Mouse (Mus musculus) intestine, embryonic 14.5 days (tissue): ENCODE measurements at regions not wholly inside any gene's neighbourhood (a gene's known extent, or its start where the extent isn't known, plus 50 kb on each side); places are given as distances from the start of the nearest gene placed in this dataset.

Experiments used
- ATAC-seq: fragments of 200-750 bp; cut with Nextera tagmentation; replicated peaks from 2 replicates; pipeline ENCODE4 v1.8.0; 2017; ENCODE audit warnings: low read depth, moderate number of reproducible peaks, moderate TSS enrichment, moderate library complexity; ENCODE audit not compliant: low FRiP score, low TSS enrichment
- DNase-seq: peaks from one replicate; pipeline ENCODE4 v3.0.0-alpha.2; 2018; ENCODE audit warnings: low spot score
- H3K27ac ChIP-seq: fragments of 300-500 bp; sonication (generic); 2 replicates; pipeline ENCODE4 v1.5.1; 2014; ENCODE audit warnings: low read depth, mild to moderate bottlenecking, control low read depth
- H3K27me3 ChIP-seq: fragments of 300-500 bp; sonication (generic); replicated peaks from 2 replicates; pipeline ENCODE4 v1.6.1; 2014; ENCODE audit warnings: low read length, control low read depth; ENCODE audit not compliant: control insufficient read depth, insufficient read depth
- H3K36me3 ChIP-seq: fragments of 300-500 bp; sonication (generic); 2 replicates; pipeline ENCODE4 v1.6.1; 2014; ENCODE audit warnings: low read length, control low read depth; ENCODE audit not compliant: control insufficient read depth, insufficient read depth
- H3K4me1 ChIP-seq: fragments of 300-500 bp; sonication (generic); replicated peaks from 2 replicates; pipeline ENCODE4 v1.6.1; 2014; ENCODE audit warnings: low read length, control low read depth, mixed read lengths; ENCODE audit not compliant: control insufficient read depth, insufficient read depth
- H3K4me2 ChIP-seq: fragments of 300-500 bp; sonication (generic); 2 replicates; pipeline ENCODE4 v1.6.1; 2014; ENCODE audit warnings: low read length
- H3K4me3 ChIP-seq: fragments of 300-500 bp; sonication (generic); 2 replicates; pipeline ENCODE4 v1.5.1; 2014; ENCODE audit warnings: low read depth, low read length, control low read depth, mixed read lengths
- H3K9ac ChIP-seq: fragments of 300-500 bp; sonication (generic); 2 replicates; pipeline ENCODE4 v1.6.1; 2014; ENCODE audit warnings: mild to moderate bottlenecking, low read length
- H3K9me3 ChIP-seq: fragments of 300-500 bp; sonication (generic); 2 replicates; pipeline ENCODE4 v1.6.1; 2016; ENCODE audit warnings: low read length, control low read depth; ENCODE audit not compliant: control insufficient read depth
- WGBS: fragments of 180-500 bp; shearing (Covaris S2); extraction: QIAGEN DNeasy Blood & Tissue Kit; methylation state at CpG from one replicate; pipeline ENCODE4 v1.1.7; 2014; 5-methylcytosine and 5-hydroxymethylcytosine counted together

- Histone ChIP-seq H3K9ac (no peak overlapping the region), H3K27me3 (no peaks in the 10 kb centered on the region), H3K36me3 (no peaks in the 10 kb centered on the region), H3K4me3 (no peak overlapping the region), H3K9me3 (no peaks in the 10 kb centered on the region), H3K27ac (no peak overlapping the region), H3K4me2 (no peak overlapping the region), H3K4me1 (no peaks in the 10 kb centered on the region)
- DNase-seq (no peak), ATAC-seq (no peak)
- WGBS, result 93% methylated on average over 6 of the region's 6 CpGs
Observed at GRCm38 (mm10) chr8:9060166-9060565, 369.8 kb upstream of the Arglu1 start.

GRCm38 (mm10) chr8:9055416-9055819, 365.1 kb upstream of the Arglu1 start:
- Histone ChIP-seq H3K36me3 (no peaks in the 10 kb centered on the region), H3K27me3 (no peaks in the 10 kb centered on the region), H3K9ac (no peak overlapping the region), H3K27ac (no peak overlapping the region), H3K4me3 (no peak overlapping the region), H3K4me2 (no peak overlapping the region), H3K4me1 (no peaks in the 10 kb centered on the region), H3K9me3 (no peaks in the 10 kb centered on the region)
- 57% methylated on average over 6 of the region's 6 CpGs for WGBS
- DNase-seq, result no peak
- ATAC-seq, result no peak

- no peak for ATAC-seq
- H3K4me3 ChIP-seq, result no peak overlapping the region
- H3K27ac ChIP-seq, result no peak overlapping the region
- no peaks in the 10 kb centered on the region for H3K27me3 ChIP-seq
- no peaks in the 10 kb centered on the region for H3K9me3 ChIP-seq
- H3K4me1 ChIP-seq, result no peaks in the 10 kb centered on the region
- WGBS, result 75% methylated on average over 4 of the region's 4 CpGs
- H3K4me2 ChIP-seq, result no peak overlapping the region
- DNase-seq, result no peak
- no peaks in the 10 kb centered on the region for H3K36me3 ChIP-seq
- no peak overlapping the region for H3K9ac ChIP-seq
Observed at GRCm38 (mm10) chr8:9054801-9055200, 364.5 kb upstream of the Arglu1 start.

DNA sequence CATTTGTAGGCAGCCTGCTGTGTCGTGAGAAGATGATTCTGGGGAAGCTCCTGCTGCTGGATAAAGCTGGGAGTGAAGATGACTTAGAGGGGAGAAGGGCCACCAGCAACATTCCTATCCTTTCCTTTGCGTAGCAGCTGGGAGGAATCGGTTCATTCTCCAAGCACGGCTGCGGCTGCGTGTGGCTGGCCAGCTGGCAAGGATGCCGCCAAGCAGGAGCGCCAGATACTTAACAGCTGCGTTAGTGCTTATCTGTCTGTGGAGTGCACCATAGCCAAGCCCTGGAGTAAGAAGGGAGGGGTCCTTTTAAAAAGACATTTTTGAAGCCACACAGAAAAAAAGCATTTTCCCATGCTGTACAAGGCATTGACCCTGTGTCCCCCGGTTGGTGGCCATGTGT, 361.4 kb upstream of the Arglu1 start:
- Histone ChIP-seq H3K4me1 (no peaks in the 10 kb centered on the region), H3K9me3 (no peaks in the 10 kb centered on the region), H3K27ac (no peak overlapping the region), H3K4me3 (no peak overlapping the region), H3K9ac (no peak overlapping the region), H3K27me3 (no peaks in the 10 kb centered on the region), H3K36me3 (no peaks in the 10 kb centered on the region), H3K4me2 (no peak overlapping the region)
- ATAC-seq (no peak), DNase-seq (no peak)
- 49% methylated on average over 10 of the region's 10 CpGs for WGBS

GRCm38 (mm10) chr8:9050740-9051475, 360.6 kb upstream of the Arglu1 start:
- no peak for ATAC-seq
- DNase-seq, result no peak
- H3K4me1 ChIP-seq, result no peaks in the 10 kb centered on the region
- no peaks in the 10 kb centered on the region for H3K9me3 ChIP-seq
- no peak overlapping the region for H3K27ac ChIP-seq
- WGBS, result 76% methylated on average over 11 of the region's 11 CpGs
- no peak overlapping the region for H3K9ac ChIP-seq
- H3K36me3 ChIP-seq, result no peaks in the 10 kb centered on the region
- H3K4me3 ChIP-seq, result no peak overlapping the region
- H3K27me3 ChIP-seq, result no peaks in the 10 kb centered on the region
- H3K4me2 ChIP-seq, result no peak overlapping the region

- no peak overlapping the region for H3K4me3 ChIP-seq
- H3K27ac ChIP-seq, result no peak overlapping the region
- no peaks in the 10 kb centered on the region for H3K27me3 ChIP-seq
- no peaks in the 10 kb centered on the region for H3K36me3 ChIP-seq
- H3K9ac ChIP-seq, result no peak overlapping the region
- no peak for DNase-seq
- H3K4me2 ChIP-seq, result no peak overlapping the region
- no peak for ATAC-seq
- H3K4me1 ChIP-seq, result no peaks in the 10 kb centered on the region
- H3K9me3 ChIP-seq, result no peaks in the 10 kb centered on the region
- 83% methylated on average over 14 of the region's 14 CpGs for WGBS
Observed at GRCm38 (mm10) chr8:9048116-9048515, 357.8 kb upstream of the Arglu1 start.

DNA sequence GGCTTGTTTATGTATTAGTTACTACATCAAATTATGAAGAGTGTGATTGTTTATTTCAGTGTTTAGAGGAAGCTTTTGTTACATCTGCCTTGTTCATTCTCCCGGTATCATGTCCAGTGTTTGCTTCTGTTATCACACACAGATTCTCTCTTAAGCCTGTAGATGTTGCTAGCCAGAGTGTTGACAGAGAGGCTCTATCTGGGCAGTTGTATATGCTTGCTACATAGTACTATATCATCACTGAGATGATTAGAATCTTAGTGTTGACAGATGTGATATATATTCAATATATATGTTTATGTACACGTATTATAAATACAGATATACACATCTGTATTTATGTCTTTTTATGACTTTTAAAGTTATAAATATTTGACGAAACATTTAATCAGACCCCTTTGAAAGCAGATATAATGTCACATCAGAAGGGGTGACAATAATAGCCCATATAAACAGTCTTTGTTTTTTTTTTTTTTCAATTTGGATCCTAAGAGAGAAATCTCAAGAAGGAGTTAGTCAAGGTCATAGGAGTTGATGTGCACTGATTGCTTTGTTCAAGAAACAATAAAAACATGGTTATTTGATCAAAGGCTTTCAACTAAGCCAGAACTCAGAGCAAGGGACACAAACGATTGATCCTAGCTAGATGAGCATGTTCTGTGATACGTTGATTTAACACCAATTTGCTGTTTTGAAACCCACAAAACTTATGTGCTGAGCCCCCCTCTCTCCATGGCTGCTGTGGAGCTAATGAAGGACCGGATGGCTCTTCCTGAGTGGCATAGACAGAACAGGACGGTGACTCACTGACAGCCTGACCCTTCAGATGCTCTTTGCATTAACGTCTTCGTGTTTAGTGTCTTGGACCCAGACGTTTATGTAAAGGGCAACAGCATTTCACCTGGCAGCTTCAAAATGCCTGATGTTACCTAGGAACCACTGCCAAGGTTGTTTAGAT, 352.8 kb upstream of the Arglu1 start:
- Histone ChIP-seq H3K27me3 (no peaks in the 10 kb centered on the region), H3K4me3 (no peak overlapping the region), H3K27ac (no peak overlapping the region), H3K36me3 (no peaks in the 10 kb centered on the region), H3K4me2 (no peak overlapping the region), H3K9ac (no peak overlapping the region), H3K9me3 (no peaks in the 10 kb centered on the region), H3K4me1 (no peaks in the 10 kb centered on the region)
- DNase-seq (no peak), ATAC-seq (no peak)
- 40% methylated on average over 10 of the region's 10 CpGs for WGBS

DNA sequence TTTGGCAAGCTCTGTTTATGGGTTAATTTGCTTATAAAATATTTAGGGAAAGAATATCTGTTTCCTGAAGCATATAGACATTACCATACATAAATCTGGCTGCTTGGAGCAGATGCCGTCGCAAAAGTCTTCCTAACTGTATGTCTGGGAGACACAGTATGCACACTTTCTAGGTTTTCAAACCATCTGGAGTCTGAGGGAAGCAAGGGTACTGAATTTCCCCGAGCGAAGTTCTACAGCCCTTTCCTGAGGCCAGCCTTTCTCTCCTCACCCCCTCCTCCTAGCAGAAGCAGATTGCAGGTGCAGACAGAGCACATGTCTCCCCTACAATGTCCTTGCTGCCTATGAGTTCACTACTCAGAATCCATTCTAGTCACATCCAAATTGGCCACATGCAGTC, 338.8 kb upstream of the Arglu1 start:
- H3K4me2 ChIP-seq, result no peak overlapping the region
- ATAC-seq, result no peak
- no peak overlapping the region for H3K4me3 ChIP-seq
- no peaks in the 10 kb centered on the region for H3K4me1 ChIP-seq
- H3K36me3 ChIP-seq, result no peaks in the 10 kb centered on the region
- no peak overlapping the region for H3K9ac ChIP-seq
- DNase-seq, result no peak
- H3K9me3 ChIP-seq, result no peaks in the 10 kb centered on the region
- 53% methylated on average over 4 of the region's 4 CpGs for WGBS
- H3K27me3 ChIP-seq, result no peaks in the 10 kb centered on the region
- no peak overlapping the region for H3K27ac ChIP-seq
